Mouse (Mus musculus) forebrain, postnatal 0 days (tissue): ENCODE measurements at regions not wholly inside any gene's neighbourhood (a gene's known extent, or its start where the extent isn't known, plus 50 kb on each side); places are given as distances from the start of the nearest gene placed in this dataset.

Source experiments
- ATAC-seq: fragments of 200-750 bp; cut with Nextera tagmentation; 2 replicates; pipeline ENCODE4 v1.8.0; 2017; ENCODE audit warnings: mild to moderate bottlenecking, moderate library complexity
- DNase-seq: peaks from one replicate; pipeline ENCODE4 v3.0.0-alpha.2; 2015
- H3K27ac ChIP-seq: fragments of 300-500 bp; sonication (generic); 2 replicates; pipeline ENCODE4 v1.5.1; 2014; ENCODE audit warnings: low read depth, mild to moderate bottlenecking, antibody characterized with exemption, low read length, moderate library complexity, mixed read lengths
- H3K27me3 ChIP-seq: fragments of 300-500 bp; sonication (generic); 2 replicates; pipeline ENCODE4 v1.6.1; 2014; ENCODE audit warnings: mild to moderate bottlenecking, low read length, mixed read lengths; ENCODE audit not compliant: insufficient read depth
- H3K36me3 ChIP-seq: fragments of 300-500 bp; sonication (generic); 2 replicates; pipeline ENCODE4 v1.6.1; 2014; ENCODE audit warnings: mild to moderate bottlenecking, moderate library complexity; ENCODE audit not compliant: insufficient read depth
- H3K4me1 ChIP-seq: fragments of 300-500 bp; sonication (generic); 2 replicates; pipeline ENCODE4 v1.6.1; 2014; ENCODE audit warnings: antibody characterized with exemption; ENCODE audit not compliant: insufficient read depth
- H3K4me2 ChIP-seq: fragments of 300-500 bp; sonication (generic); 2 replicates; pipeline ENCODE4 v1.6.1; 2014; ENCODE audit warnings: low read depth, mild to moderate bottlenecking, moderate library complexity
- H3K4me3 ChIP-seq: fragments of 300-500 bp; sonication (generic); 2 replicates; pipeline ENCODE4 v1.5.1; 2014; ENCODE audit warnings: low read depth, low read length, mixed read lengths
- H3K9ac ChIP-seq: fragments of 300-500 bp; sonication (generic); 2 replicates; pipeline ENCODE4 v1.6.1; 2014; ENCODE audit warnings: mild to moderate bottlenecking
- H3K9me3 ChIP-seq: fragments of 300-500 bp; sonication (generic); 2 replicates; pipeline ENCODE4 v1.6.1; 2016; ENCODE audit warnings: low read length
- CTCF ChIP-seq: sonication (generic); IDR thresholded peaks from 2 replicates; pipeline ENCODE4 v1.5.1; 2016; ENCODE audit warnings: antibody characterized with exemption, control low read depth, low read depth
- WGBS: fragments of 180-500 bp; shearing (Covaris S2); extraction: QIAGEN DNeasy Blood & Tissue Kit; methylation state at CpG from one replicate; pipeline ENCODE4 v1.1.7; 2014; 5-methylcytosine and 5-hydroxymethylcytosine counted together

- H3K4me2 ChIP-seq = no peak overlapping the region
- ATAC-seq (no peak), DNase-seq (no peak)
- no peaks in the 10 kb centered on the region for H3K4me1 ChIP-seq
- H3K9ac ChIP-seq = no peak overlapping the region
- TF ChIP-seq CTCF = no peak
- H3K27me3 ChIP-seq = no peaks in the 10 kb centered on the region
- 61% methylated on average over 8 of the region's 8 CpGs for WGBS
- no peaks in the 10 kb centered on the region for H3K36me3 ChIP-seq
- H3K4me3 ChIP-seq = no peak overlapping the region
- no peaks in the 10 kb centered on the region for H3K9me3 ChIP-seq
- H3K27ac ChIP-seq = no peak overlapping the region
Observed at GRCm38 (mm10) chr3:83609095-83609770, 156.9 kb upstream of the Sfrp2 start.

- TF ChIP-seq CTCF = no peak
- Histone ChIP-seq H3K9ac (no peak overlapping the region), H3K27ac (no peak overlapping the region), H3K9me3 (no peaks in the 10 kb centered on the region), H3K27me3 (no peaks in the 10 kb centered on the region), H3K4me2 (no peak overlapping the region), H3K36me3 (no peaks in the 10 kb centered on the region), H3K4me3 (no peak overlapping the region), H3K4me1 (no peaks in the 10 kb centered on the region)
- WGBS = 53% methylated on average over 4 of the region's 4 CpGs
- DNase-seq (no peak), ATAC-seq (no peak)
Observed at GRCm38 (mm10) chr3:83620435-83620834, 145.7 kb upstream of the Sfrp2 start.

GRCm38 (mm10) chr3:83633032-83633431, 133.1 kb upstream of the Sfrp2 start:
- no peaks in the 10 kb centered on the region for H3K36me3 ChIP-seq
- H3K4me3 ChIP-seq = no peak overlapping the region
- DNase-seq (no peak), ATAC-seq (no peak)
- no peak for TF ChIP-seq CTCF
- H3K27me3 ChIP-seq = no peaks in the 10 kb centered on the region
- 84% methylated on average over 9 of the region's 9 CpGs for WGBS
- no peaks in the 10 kb centered on the region for H3K9me3 ChIP-seq
- H3K4me2 ChIP-seq = no peak overlapping the region
- no peak overlapping the region for H3K9ac ChIP-seq
- H3K27ac ChIP-seq = no peak overlapping the region
- no peaks in the 10 kb centered on the region for H3K4me1 ChIP-seq

- no peak overlapping the region for H3K4me3 ChIP-seq
- H3K27me3 ChIP-seq = no peaks in the 10 kb centered on the region
- WGBS = 58% methylated on average over 4 of the region's 4 CpGs
- no peak for TF ChIP-seq CTCF
- no peaks in the 10 kb centered on the region for H3K36me3 ChIP-seq
- H3K9me3 ChIP-seq = no peaks in the 10 kb centered on the region
- ATAC-seq (no peak), DNase-seq (no peak)
- H3K4me1 ChIP-seq = no peaks in the 10 kb centered on the region
- H3K9ac ChIP-seq = no peak overlapping the region
- H3K27ac ChIP-seq = no peak overlapping the region
- H3K4me2 ChIP-seq = no peak overlapping the region
Observed at GRCm38 (mm10) chr3:83640433-83640832, 125.7 kb upstream of the Sfrp2 start.

- Histone ChIP-seq H3K27ac (no peak overlapping the region), H3K27me3 (no peaks in the 10 kb centered on the region), H3K36me3 (no peaks in the 10 kb centered on the region), H3K4me1 (no peaks in the 10 kb centered on the region), H3K9ac (no peak overlapping the region), H3K4me2 (no peak overlapping the region), H3K4me3 (no peak overlapping the region), H3K9me3 (no peaks in the 10 kb centered on the region)
- DNase-seq (no peak), ATAC-seq (no peak)
- TF ChIP-seq CTCF = no peak
- 70% methylated on average over 1 of the region's 1 CpGs for WGBS
Observed at GRCm38 (mm10) chr3:83663716-83664115, 102.4 kb upstream of the Sfrp2 start.

- Histone ChIP-seq H3K27me3 (no peaks in the 10 kb centered on the region), H3K27ac (no peak overlapping the region), H3K4me2 (no peak overlapping the region), H3K9ac (no peak overlapping the region), H3K4me1 (no peaks in the 10 kb centered on the region), H3K36me3 (no peaks in the 10 kb centered on the region), H3K4me3 (no peak overlapping the region), H3K9me3 (no peaks in the 10 kb centered on the region)
- ATAC-seq (no peak), DNase-seq (no peak)
- WGBS = 72% methylated on average over 5 of the region's 5 CpGs
- TF ChIP-seq CTCF = no peak
Observed at GRCm38 (mm10) chr3:83676147-83676546, 90.0 kb upstream of the Sfrp2 start.

GRCm38 (mm10) chr3:83686611-83687010, 79.5 kb upstream of the Sfrp2 start:
- Histone ChIP-seq H3K4me3 (no peak overlapping the region), H3K9me3 (no peaks in the 10 kb centered on the region), H3K4me2 (no peak overlapping the region), H3K27ac (no peak overlapping the region), H3K27me3 (no peaks in the 10 kb centered on the region), H3K4me1 (no peaks in the 10 kb centered on the region), H3K36me3 (no peaks in the 10 kb centered on the region), H3K9ac (no peak overlapping the region)
- no peak for TF ChIP-seq CTCF
- ATAC-seq (no peak), DNase-seq (no peak)
- 96% methylated on average over 15 of the region's 15 CpGs for WGBS
